Mouse (Mus musculus): ENCODE data around the gene Aatf. TPM values are rescaled to one million over a fixed set of nuclear protein-coding genes. Genes with fewer than 3 reads are reported as not detected.

The Aatf gene
- polyA plus RNA-seq, 1 experiment: 37.3 TPM

- Histone ChIP-seq H3K4me3 (ENCODE audit: insufficient read depth, low read length) (no peak overlapping the region), H3K27ac (ENCODE audit: insufficient read depth, low read length) (no peak overlapping the region), H3K4me1 (ENCODE audit: control insufficient read depth, insufficient read depth, low read length) (no peaks in the 10 kb centered on the region)
- TF ChIP-seq POLR2A (IDR thresholded peaks at IDR 0.05; ENCODE audit: low read depth, low read length) (no peak), CTCF (IDR thresholded peaks at IDR 0.05; ENCODE audit: borderline replicate concordance, insufficient read depth, low read length) (no peak)
Observed at GRCm38 (mm10) chr11:84522577-84523320, 9.4 kb upstream of the Aatf start.

GRCm38 (mm10) chr11:84521751-84522299 is 8.5 kb upstream of the Aatf start:
- no peak overlapping the region for H3K4me3 ChIP-seq (ENCODE audit: insufficient read depth, low read length)
- no peak overlapping the region for H3K27ac ChIP-seq (ENCODE audit: insufficient read depth, low read length)
- no peaks in the 10 kb centered on the region for H3K4me1 ChIP-seq (ENCODE audit: control insufficient read depth, insufficient read depth, low read length)
- no peak for TF ChIP-seq CTCF (IDR thresholded peaks at IDR 0.05; ENCODE audit: borderline replicate concordance, insufficient read depth, low read length)
- TF ChIP-seq POLR2A (IDR thresholded peaks at IDR 0.05; ENCODE audit: low read depth, low read length): no peak

- H3K4me3 ChIP-seq (ENCODE audit: insufficient read depth, low read length): no peak overlapping the region
Observed at GRCm38 (mm10) chr11:84521071-84521390, 7.7 kb upstream of the Aatf start.

GRCm38 (mm10) chr11:84520269-84521070 is 7.1 kb upstream of the Aatf start:
- Histone ChIP-seq H3K4me3 (ENCODE audit: insufficient read depth, low read length) (no peak overlapping the region), H3K27ac (ENCODE audit: insufficient read depth, low read length) (no peak overlapping the region), H3K4me1 (ENCODE audit: control insufficient read depth, insufficient read depth, low read length) (no peaks in the 10 kb centered on the region)
- TF ChIP-seq POLR2A (IDR thresholded peaks at IDR 0.05; ENCODE audit: low read depth, low read length): no peak
- no peak for TF ChIP-seq CTCF (IDR thresholded peaks at IDR 0.05; ENCODE audit: borderline replicate concordance, insufficient read depth, low read length)

More at GRCm38 (mm10) chr11:84521071-84521390, 7.7 kb upstream of the Aatf start:
- Histone ChIP-seq H3K27ac (ENCODE audit: insufficient read depth, low read length) (no peak overlapping the region), H3K4me1 (ENCODE audit: control insufficient read depth, insufficient read depth, low read length) (no peaks in the 10 kb centered on the region)
- no peak for TF ChIP-seq POLR2A (IDR thresholded peaks at IDR 0.05; ENCODE audit: low read depth, low read length)
- TF ChIP-seq CTCF (IDR thresholded peaks at IDR 0.05; ENCODE audit: borderline replicate concordance, insufficient read depth, low read length): no peak

GRCm38 (mm10) chr11:84519576-84520268 is 6.4 kb upstream of the Aatf start:
- Histone ChIP-seq H3K4me1 (ENCODE audit: control insufficient read depth, insufficient read depth, low read length) (no peaks in the 10 kb centered on the region), H3K27ac (ENCODE audit: insufficient read depth, low read length) (no peak overlapping the region), H3K4me3 (ENCODE audit: insufficient read depth, low read length) (no peak overlapping the region)
- no peak for TF ChIP-seq POLR2A (IDR thresholded peaks at IDR 0.05; ENCODE audit: low read depth, low read length)
- no peak for TF ChIP-seq CTCF (IDR thresholded peaks at IDR 0.05; ENCODE audit: borderline replicate concordance, insufficient read depth, low read length)

- Histone ChIP-seq H3K4me1 (ENCODE audit: control insufficient read depth, insufficient read depth, low read length) (no peaks in the 10 kb centered on the region), H3K4me3 (ENCODE audit: insufficient read depth, low read length) (no peak overlapping the region), H3K27ac (ENCODE audit: insufficient read depth, low read length) (no peak overlapping the region)
- no peak for TF ChIP-seq POLR2A (IDR thresholded peaks at IDR 0.05; ENCODE audit: low read depth, low read length)
Observed at GRCm38 (mm10) chr11:84519036-84519435, 5.7 kb upstream of the Aatf start.

GRCm38 (mm10) chr11:84518261-84518660 is 4.9 kb upstream of the Aatf start:
- Histone ChIP-seq H3K4me1 (ENCODE audit: control insufficient read depth, insufficient read depth, low read length) (no peaks in the 10 kb centered on the region), H3K27ac (ENCODE audit: insufficient read depth, low read length) (no peak overlapping the region), H3K4me3 (ENCODE audit: insufficient read depth, low read length) (no peak overlapping the region)
- TF ChIP-seq CTCF (IDR thresholded peaks at IDR 0.05; ENCODE audit: borderline replicate concordance, insufficient read depth, low read length) (no peak), POLR2A (IDR thresholded peaks at IDR 0.05; ENCODE audit: low read depth, low read length) (no peak)

- Histone ChIP-seq H3K27ac (ENCODE audit: insufficient read depth, low read length) (no peak overlapping the region), H3K4me1 (ENCODE audit: control insufficient read depth, insufficient read depth, low read length) (no peaks in the 10 kb centered on the region), H3K4me3 (ENCODE audit: insufficient read depth, low read length) (no peak overlapping the region)
- TF ChIP-seq POLR2A (IDR thresholded peaks at IDR 0.05; ENCODE audit: low read depth, low read length): no peak
- no peak for TF ChIP-seq CTCF (IDR thresholded peaks at IDR 0.05; ENCODE audit: borderline replicate concordance, insufficient read depth, low read length)
Observed at GRCm38 (mm10) chr11:84517431-84517830, 4.1 kb upstream of the Aatf start.

GRCm38 (mm10) chr11:84516501-84517240 is 3.3 kb upstream of the Aatf start:
- no peak for TF ChIP-seq CTCF (IDR thresholded peaks at IDR 0.05; ENCODE audit: borderline replicate concordance, insufficient read depth, low read length)
- TF ChIP-seq POLR2A (IDR thresholded peaks at IDR 0.05; ENCODE audit: low read depth, low read length): no peak
- Histone ChIP-seq H3K4me1 (ENCODE audit: control insufficient read depth, insufficient read depth, low read length) (peaks cover 3% of the 10 kb centered on the region), H3K27ac (ENCODE audit: insufficient read depth, low read length) (no peak overlapping the region), H3K4me3 (ENCODE audit: insufficient read depth, low read length) (no peak overlapping the region)
